ENCODE assay signal across 24 mouse cellular contexts in the genomic region with DNA sequence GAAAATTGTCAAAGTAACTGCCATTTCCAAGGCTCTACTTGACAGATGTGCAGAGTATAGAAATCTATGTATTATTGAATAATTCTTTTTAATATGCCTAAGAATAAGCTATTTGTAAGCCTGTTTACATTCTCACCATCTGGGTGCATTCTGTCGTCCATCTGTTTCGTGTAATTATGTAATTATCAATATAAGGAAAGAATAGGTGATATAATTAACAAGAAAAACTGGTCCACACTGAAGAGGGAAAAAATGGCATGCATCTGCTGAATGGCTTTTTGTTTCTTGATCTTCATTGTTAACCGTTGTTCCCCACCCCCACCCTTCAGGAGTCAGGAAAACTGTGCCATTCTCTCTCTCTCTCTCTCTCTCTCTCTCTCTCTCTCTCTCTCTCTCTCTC.
DNase-seq lines count a peak whose midpoint lies in the region; ATAC-seq and TF ChIP-seq lines count a peak whose summit lies in the region.
"Had no signal": no experiment of that assay in that cellular context is flagged by ENCODE, and none has a peak within 500 bp of the region (broad histone marks: within the 10 kb centered on the region; RNA-seq: fewer than 3 reads in every experiment).

No protein-coding gene starts in this region.

- TF ChIP-seq CTCF in midbrain, postnatal 0 days (IDR thresholded peaks at IDR 0.05): no peak

- no peak overlapping the region for H3K4me3 ChIP-seq in heart, embryonic 10.5 days
- no peak overlapping the region for H3K4me3 ChIP-seq in midbrain, embryonic 14.5 days (replicated peaks; ENCODE audit: low read depth, low read length)
- no peak overlapping the region for H3K4me3 ChIP-seq in midbrain, postnatal 0 days (ENCODE audit: low read depth, low read length)
- H3K4me3 ChIP-seq: embryonic facial prominence, embryonic 15.5 days; erythroblast, embryonic 14.5 days; forebrain, embryonic 12.5 days; heart, adult 2 months; heart, embryonic 12.5 days; hindbrain, embryonic 12.5 days had no signal

- no peak overlapping the region for H3K9ac ChIP-seq in midbrain, embryonic 14.5 days (replicated peaks; ENCODE audit: low read length)
- no peak overlapping the region for H3K9ac ChIP-seq in midbrain, postnatal 0 days (replicated peaks; ENCODE audit: low read length, poor library complexity, severe bottlenecking)
- H3K9ac ChIP-seq: embryonic facial prominence, embryonic 15.5 days; forebrain, embryonic 12.5 days; heart, embryonic 12.5 days; hindbrain, embryonic 12.5 days had no signal

- H3K27me3 ChIP-seq in heart, embryonic 10.5 days (ENCODE audit: insufficient read depth, poor library complexity, severe bottlenecking): no peaks in the 10 kb centered on the region
- H3K27me3 ChIP-seq in midbrain, embryonic 14.5 days (ENCODE audit: control insufficient read depth, insufficient read depth, low read length): no peaks in the 10 kb centered on the region
- H3K27me3 ChIP-seq in midbrain, postnatal 0 days (ENCODE audit: insufficient read depth, low read length): no peaks in the 10 kb centered on the region
- H3K27me3 ChIP-seq: embryonic facial prominence, embryonic 15.5 days; heart, embryonic 12.5 days; hindbrain, embryonic 12.5 days had no signal

- ATAC-seq in midbrain, embryonic 14.5 days (ENCODE audit: low FRiP score, low TSS enrichment): no peak
- no peak for ATAC-seq in midbrain, postnatal 0 days (ENCODE audit: low FRiP score)
- ATAC-seq: CD4-positive, CD25-positive, alpha-beta regulatory T cell, adult 4 months; hindbrain, embryonic 16.5 days; inflammation-experienced regulatory T-cells, adult 6 months; intestine, postnatal 0 days had no signal

- H3K27ac ChIP-seq in heart, embryonic 10.5 days: no peak overlapping the region
- H3K27ac ChIP-seq in midbrain, embryonic 14.5 days (replicated peaks; ENCODE audit: low read depth, low read length): no peak overlapping the region
- no peak overlapping the region for H3K27ac ChIP-seq in midbrain, postnatal 0 days (ENCODE audit: low read depth, low read length)
- H3K27ac ChIP-seq: embryonic facial prominence, embryonic 15.5 days; forebrain, embryonic 12.5 days; heart, adult 2 months; hindbrain, embryonic 12.5 days had no signal

- peak; percentile 33 for DNase-seq in embryo, embryonic 10.5 days (ENCODE audit: low spot score)
- DNase-seq in embryo, embryonic 11 days: no peak
- peak; percentile 5 for DNase-seq in heart, adult 11 months
- no peak for DNase-seq in heart, embryonic 10.5 days (ENCODE audit: low spot score)
- DNase-seq in midbrain, embryonic 14.5 days: peak; percentile 27
- no peak for DNase-seq in midbrain, postnatal 0 days (ENCODE audit: low spot score)
- DNase-seq in kidney, adult 18-20 months: no peak
- DNase-seq: adrenal gland, adult 8-10 months; B cell, adult 2 months; cerebellum, adult 18-20 months; cerebellum, adult 9-11 months; cerebellum, postnatal 36 days; gastrocnemius, postnatal 10 days; heart, adult 2 months had no signal

- peaks cover 5% of the 10 kb centered on the region; the same call in 1 of the 2 replicates for H3K4me1 ChIP-seq in heart, embryonic 10.5 days
- H3K4me1 ChIP-seq in midbrain, embryonic 14.5 days (ENCODE audit: control insufficient read depth, insufficient read depth, low read length): peaks cover 20% of the 10 kb centered on the region
- H3K4me1 ChIP-seq in midbrain, postnatal 0 days (ENCODE audit: insufficient read depth, low read length): peaks cover 9% of the 10 kb centered on the region; the same call in 1 of the 2 replicates

- no peaks in the 10 kb centered on the region for H3K9me3 ChIP-seq in heart, embryonic 10.5 days
- H3K9me3 ChIP-seq in midbrain, embryonic 14.5 days (ENCODE audit: control insufficient read depth, low read length): no peaks in the 10 kb centered on the region
- no peaks in the 10 kb centered on the region for H3K9me3 ChIP-seq in midbrain, postnatal 0 days (ENCODE audit: low read length)
- H3K9me3 ChIP-seq: embryonic facial prominence, embryonic 15.5 days; forebrain, embryonic 12.5 days; heart, embryonic 12.5 days; hindbrain, embryonic 12.5 days had no signal

- no peaks in the 10 kb centered on the region for H3K36me3 ChIP-seq in heart, embryonic 10.5 days
- H3K36me3 ChIP-seq in midbrain, embryonic 14.5 days (ENCODE audit: control insufficient read depth, insufficient read depth, low read length): no peaks in the 10 kb centered on the region
- no peaks in the 10 kb centered on the region for H3K36me3 ChIP-seq in midbrain, postnatal 0 days (ENCODE audit: insufficient read depth, low read length)
- H3K36me3 ChIP-seq: embryonic facial prominence, embryonic 15.5 days; forebrain, embryonic 12.5 days; G1E; heart, embryonic 12.5 days; hindbrain, embryonic 12.5 days had no signal

- 80% methylated on average over 3 of the region's 3 CpGs for WGBS in heart, embryonic 10.5 days
- 41% methylated on average over 3 of the region's 3 CpGs for WGBS in midbrain, embryonic 14.5 days
- 46% methylated on average over 3 of the region's 3 CpGs for WGBS in midbrain, postnatal 0 days

- no peak overlapping the region for H3K4me2 ChIP-seq in midbrain, embryonic 14.5 days (ENCODE audit: low read length)
- no peak overlapping the region for H3K4me2 ChIP-seq in midbrain, postnatal 0 days (ENCODE audit: low read depth, low read length, poor library complexity, severe bottlenecking)
- H3K4me2 ChIP-seq: embryonic facial prominence, embryonic 15.5 days; forebrain, embryonic 12.5 days; heart, embryonic 12.5 days; hindbrain, embryonic 12.5 days had no signal

Comparison
In these comparisons a context has a peak if more than half of its experiments do, and no peak if none do; other contexts are left out.
1. DNase-seq: peak in embryo, embryonic 10.5 days (single experiment), heart, adult 11 months (single experiment) and midbrain, embryonic 14.5 days (single experiment); none in embryo, embryonic 11 days (single experiment), heart, embryonic 10.5 days (single experiment), midbrain, postnatal 0 days (single experiment) and kidney, adult 18-20 months (single experiment).